Mouse (Mus musculus): ENCODE results near the gene Apoo. TPM values are rescaled to one million over a fixed set of nuclear protein-coding genes. Genes with fewer than 3 reads are reported as not detected.
A peak's percentile ranks its signal among the peaks of the same experiment; 100 is the strongest.
"Not testable (repeated sequence)": the region's sequence is repeated elsewhere in the genome, so short reads cannot be mapped to it uniquely, and the experiment has no call there.

The Apoo gene
- 10 to 100 TPM; 71.2 to 78.2 TPM for total RNA-seq (2021)

DNA sequence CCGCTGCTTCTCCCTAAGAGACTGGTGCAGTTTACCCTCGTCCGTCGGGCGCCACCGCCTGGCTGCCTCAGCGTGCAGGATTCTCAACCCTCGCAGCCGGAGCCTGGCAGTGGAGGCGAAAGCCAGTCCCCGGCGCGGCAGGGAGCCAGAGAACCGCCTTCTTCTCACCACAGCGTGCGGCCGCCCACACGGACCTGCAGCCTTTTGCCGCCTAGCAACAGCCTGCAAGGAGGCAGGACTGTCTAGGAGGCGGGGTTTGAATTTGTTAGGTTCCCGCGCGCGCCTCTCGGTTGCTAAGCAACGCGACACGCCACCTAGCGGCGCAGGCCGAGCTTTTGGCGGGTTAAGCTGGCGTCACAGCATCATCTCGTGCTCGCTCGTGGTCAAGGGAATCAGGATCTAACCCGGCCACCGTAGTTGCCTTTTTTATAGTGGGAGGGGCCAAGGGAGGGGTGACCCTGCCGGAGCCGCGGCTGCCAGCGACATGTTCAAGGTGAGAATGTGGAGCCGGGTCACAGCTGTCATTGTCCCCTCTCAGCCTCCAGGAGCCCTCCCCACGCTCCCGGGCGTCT is at the start of gene Apoo, which contains the start of gene Fam90a1b:
Apoo (plus strand) TSS at position 448 of the 572 bp plus-strand sequence.
Fam90a1b (minus strand) TSS at position 108 of the 572 bp plus-strand sequence.
- peak; percentile 95 to 97 for DNase-seq

GRCm38 (mm10) chrX:94321036-94321902 is 45.6 kb upstream of the Apoo start:
- no peak for DNase-seq

GRCm38 (mm10) chrX:94343638-94344037 is 23.3 kb upstream of the Apoo start:
- DNase-seq, result not testable (repeated sequence)

- no peak for DNase-seq
Measured at GRCm38 (mm10) chrX:94365381-94365925, 1.5 kb upstream of the Apoo start.

GRCm38 (mm10) chrX:94366029-94366428 is 888 bp upstream of the Apoo start:
- DNase-seq, result peak in 1 of 2 experiments; percentile 2

GRCm38 (mm10) chrX:94367248-94367647 is 331 bp downstream of the Apoo start:
- DNase-seq, result no peak

DNA sequence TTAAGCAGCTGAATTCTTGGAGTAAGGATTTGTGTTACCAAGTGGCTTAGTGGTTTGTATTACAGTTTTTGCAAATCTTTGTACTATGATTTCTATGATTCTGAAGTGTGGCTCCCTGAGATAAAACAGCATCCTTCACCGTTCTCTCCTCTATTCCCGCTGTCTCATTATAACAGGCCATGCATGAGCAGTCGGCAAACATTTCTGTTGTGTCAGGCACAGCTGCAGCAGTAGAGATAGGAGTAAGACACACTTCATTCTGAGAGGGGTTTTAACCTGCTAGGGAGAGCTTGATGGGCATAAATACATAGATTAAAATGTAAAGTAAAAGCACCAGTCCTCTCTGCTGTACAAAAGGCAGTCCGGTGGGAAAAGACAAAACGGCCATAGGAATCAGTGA is 11.8 kb downstream of the Apoo start:
- DNase-seq, result no peak

- no peak for DNase-seq
Measured at GRCm38 (mm10) chrX:94408975-94409374, 42.1 kb downstream of the Apoo start.

DNA sequence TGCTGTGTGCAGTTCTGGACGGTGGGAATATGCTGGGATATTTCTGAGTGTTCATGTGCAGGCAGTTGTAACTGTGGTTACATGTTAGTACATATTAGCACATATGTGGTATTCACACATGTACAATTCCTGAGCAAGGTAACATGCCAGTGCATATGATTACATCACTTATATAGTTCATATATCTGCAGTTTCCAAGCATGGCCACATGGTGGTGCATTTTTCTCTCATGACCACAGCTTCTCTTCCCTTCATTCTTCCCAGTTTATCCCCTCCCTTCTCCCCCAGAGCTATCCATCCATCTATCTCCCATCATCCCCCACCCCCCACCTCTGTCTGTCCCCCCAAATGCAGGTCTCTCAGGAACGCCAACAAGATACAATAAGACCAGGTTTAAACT is 53.3 kb downstream of the Apoo start:
- DNase-seq, result no peak

DNA sequence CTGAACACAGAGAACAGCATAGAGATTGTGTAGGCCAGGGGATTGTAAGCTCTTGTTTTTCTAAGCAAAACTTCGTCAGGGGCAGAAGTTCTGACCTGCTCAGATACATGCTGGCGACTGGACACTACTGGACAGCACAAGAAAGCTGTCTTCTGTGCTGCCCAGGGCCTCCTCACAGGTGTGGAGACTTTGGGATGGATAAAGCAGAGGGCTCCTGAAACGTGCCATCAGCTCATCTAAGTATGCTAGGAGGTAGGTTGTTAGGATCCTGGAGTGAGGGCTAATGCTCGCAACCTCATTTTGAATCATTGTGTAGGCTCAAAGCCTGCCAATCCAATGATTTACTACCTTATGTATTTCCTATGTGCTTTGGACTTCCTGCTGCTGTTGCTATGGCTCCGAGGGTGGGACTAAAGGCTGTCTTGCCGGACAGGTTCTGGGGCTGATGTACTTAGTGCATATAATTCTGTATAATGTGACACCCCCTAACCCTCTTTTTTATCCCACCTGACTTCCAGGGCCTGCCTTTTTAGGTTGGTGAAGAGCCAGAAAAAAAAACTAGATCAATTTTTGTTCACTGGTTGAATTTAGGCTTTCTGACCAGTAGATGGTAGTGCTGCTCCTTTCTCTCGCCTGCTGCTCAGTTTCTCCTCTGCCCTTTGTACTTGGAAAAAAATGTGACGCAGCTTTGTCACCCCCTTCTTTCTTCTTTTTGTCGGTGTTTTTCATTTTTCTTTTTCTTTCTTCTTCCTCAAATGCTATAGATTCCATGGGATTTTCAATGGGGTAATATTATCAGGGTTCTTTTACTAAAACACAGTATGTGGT is 64.8 kb downstream of the Apoo start:
- peak in 1 of 2 experiments; percentile 7 for DNase-seq

- not testable (repeated sequence) for DNase-seq
Measured at GRCm38 (mm10) chrX:94445427-94445826, 78.5 kb downstream of the Apoo start.

DNA sequence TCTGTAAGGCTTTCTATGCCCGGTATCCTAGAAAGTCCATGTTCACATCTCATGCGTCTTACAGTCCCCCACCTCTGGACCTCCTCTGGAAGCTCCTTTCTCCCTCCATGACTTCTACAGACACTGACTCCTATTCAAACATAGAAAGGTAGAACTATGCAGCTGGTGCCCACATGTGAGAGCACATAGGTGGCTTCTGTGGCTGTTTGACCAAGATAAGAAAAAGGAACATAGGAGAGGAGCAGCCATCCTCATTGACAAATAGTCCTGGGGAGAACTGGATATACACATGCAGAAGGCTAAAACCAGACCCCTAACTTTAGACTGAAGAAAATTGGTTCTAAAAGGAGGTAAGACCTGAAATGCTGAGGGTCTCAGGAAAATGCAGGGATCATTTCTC is 79.1 kb downstream of the Apoo start:
- DNase-seq, result not testable (repeated sequence)

DNA sequence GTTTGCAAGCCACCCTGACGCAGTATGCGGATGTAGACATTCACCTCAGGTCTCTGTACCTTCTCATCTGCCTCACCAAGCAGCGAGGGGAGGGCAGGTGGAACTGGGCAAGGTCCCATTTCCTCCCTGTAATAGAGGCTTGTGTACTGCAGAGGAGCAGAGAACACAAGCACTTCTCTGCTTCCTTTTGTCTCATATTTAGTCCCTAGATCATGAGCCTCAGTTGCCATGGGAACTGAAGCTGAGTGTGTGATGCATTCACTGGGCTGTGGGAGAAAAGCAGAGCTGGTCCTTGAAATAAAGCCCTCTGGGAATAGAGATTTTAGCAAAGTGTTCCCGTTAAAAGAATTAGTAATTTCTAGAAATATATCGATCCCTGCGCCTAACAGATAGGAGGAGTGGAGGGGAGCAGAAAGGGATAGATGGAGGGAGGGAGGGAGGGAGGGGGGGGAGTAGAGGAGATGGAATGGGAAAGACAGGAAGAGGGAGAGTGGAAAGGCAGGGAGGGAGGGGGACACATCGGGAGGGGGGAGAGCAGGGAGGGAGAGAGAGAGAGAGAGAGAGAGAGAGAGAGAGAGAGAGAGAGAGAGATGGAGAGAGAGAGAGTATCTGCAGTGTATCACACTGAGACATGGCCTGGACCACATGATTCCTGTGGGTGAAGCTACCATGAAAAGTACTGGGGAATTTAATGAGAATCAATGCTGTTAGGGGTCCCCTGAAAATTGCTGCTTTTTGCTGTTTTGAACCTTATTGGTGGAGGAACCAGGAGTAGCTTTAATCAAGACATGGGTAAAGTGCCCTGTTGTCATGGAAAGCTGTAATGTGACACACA is 83.3 kb downstream of the Apoo start:
- DNase-seq, result not testable (repeated sequence)

GRCm38 (mm10) chrX:94459346-94459745 is 92.4 kb downstream of the Apoo start:
- DNase-seq, result peak in 1 of 2 experiments; percentile 29

DNA sequence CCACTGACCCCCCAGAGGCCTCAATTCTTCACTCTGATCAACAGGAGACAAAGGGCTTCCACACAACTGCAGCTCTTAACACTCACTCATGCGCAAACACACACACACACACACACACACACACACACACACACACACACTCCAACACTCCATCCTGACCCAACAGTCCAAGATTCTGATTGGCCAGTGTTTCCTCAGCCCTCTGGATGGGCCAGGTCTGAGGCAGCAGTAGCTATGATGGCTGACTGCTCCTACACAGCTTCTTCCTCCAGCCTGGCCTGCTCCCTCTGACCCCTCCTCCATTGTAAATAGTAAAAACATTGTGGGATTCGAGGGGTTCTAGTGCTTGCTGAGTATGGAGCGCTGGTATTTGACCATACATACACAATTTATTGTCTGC is 94.6 kb downstream of the Apoo start:
- DNase-seq, result not testable (repeated sequence)

DNA sequence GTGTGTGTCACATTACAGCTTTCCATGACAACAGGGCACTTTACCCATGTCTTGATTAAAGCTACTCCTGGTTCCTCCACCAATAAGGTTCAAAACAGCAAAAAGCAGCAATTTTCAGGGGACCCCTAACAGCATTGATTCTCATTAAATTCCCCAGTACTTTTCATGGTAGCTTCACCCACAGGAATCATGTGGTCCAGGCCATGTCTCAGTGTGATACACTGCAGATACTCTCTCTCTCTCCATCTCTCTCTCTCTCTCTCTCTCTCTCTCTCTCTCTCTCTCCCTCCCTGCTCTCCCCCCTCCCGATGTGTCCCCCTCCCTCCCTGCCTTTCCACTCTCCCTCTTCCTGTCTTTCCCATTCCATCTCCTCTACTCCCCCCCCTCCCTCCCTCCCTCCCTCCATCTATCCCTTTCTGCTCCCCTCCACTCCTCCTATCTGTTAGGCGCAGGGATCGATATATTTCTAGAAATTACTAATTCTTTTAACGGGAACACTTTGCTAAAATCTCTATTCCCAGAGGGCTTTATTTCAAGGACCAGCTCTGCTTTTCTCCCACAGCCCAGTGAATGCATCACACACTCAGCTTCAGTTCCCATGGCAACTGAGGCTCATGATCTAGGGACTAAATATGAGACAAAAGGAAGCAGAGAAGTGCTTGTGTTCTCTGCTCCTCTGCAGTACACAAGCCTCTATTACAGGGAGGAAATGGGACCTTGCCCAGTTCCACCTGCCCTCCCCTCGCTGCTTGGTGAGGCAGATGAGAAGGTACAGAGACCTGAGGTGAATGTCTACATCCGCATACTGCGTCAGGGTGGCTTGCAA is 95.9 kb downstream of the Apoo start:
- not testable (repeated sequence) for DNase-seq
